ENCODE assay signal across 7 mouse cellular contexts in the genomic region with DNA sequence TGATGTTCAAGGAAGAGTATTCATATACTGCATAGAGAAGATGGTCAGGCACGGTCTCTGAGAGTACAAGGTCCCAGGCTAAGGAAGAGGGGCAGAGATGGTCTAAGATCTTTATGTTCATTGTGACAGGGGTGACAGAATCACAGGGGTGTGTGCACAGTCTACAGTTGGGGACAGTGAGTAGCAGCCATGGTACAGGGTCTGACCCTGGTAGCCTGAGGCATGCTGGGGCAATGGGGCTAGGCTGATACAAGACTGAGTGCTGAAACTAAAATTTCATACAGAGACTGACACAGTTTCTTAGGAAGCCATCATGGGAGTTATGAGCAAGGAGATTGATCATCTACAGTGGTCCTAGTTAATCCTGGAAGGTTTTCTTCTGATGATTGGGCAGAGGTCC. TPM values are rescaled to one million over a fixed set of nuclear protein-coding genes. Genes with fewer than 3 reads are reported as not detected.
DNase-seq lines count a peak whose midpoint lies in the region; ATAC-seq lines count a peak whose summit lies in the region.

No protein-coding gene starts in this region.

- H3K36me3 ChIP-seq in liver, embryonic 11.5 days (ENCODE audit: control insufficient read depth, insufficient read depth, low read length): no peaks in the 10 kb centered on the region
- H3K36me3 ChIP-seq in forebrain, embryonic 12.5 days (replicated peaks): no peaks in the 10 kb centered on the region
- H3K36me3 ChIP-seq in hindbrain, embryonic 16.5 days (ENCODE audit: control insufficient read depth, insufficient read depth, low read length): no peaks in the 10 kb centered on the region
- H3K36me3 ChIP-seq in neural tube, embryonic 13.5 days: no peaks in the 10 kb centered on the region

- 96% methylated on average over 1 of the region's 1 CpGs for WGBS in liver, embryonic 11.5 days
- WGBS in forebrain, embryonic 12.5 days: 89% methylated on average over 1 of the region's 1 CpGs
- 96% methylated on average over 1 of the region's 1 CpGs for WGBS in hindbrain, embryonic 16.5 days
- WGBS in neural tube, embryonic 13.5 days: 82% methylated on average over 1 of the region's 1 CpGs

- H3K4me1 ChIP-seq in liver, embryonic 11.5 days (replicated peaks; ENCODE audit: control insufficient read depth, insufficient read depth, low read length): peaks cover 8% of the 10 kb centered on the region
- H3K4me1 ChIP-seq in forebrain, embryonic 12.5 days: peaks cover 25% of the 10 kb centered on the region
- H3K4me1 ChIP-seq in hindbrain, embryonic 16.5 days (ENCODE audit: control insufficient read depth, insufficient read depth, low read depth, low read length): peaks cover 17% of the 10 kb centered on the region
- peaks cover 36% of the 10 kb centered on the region for H3K4me1 ChIP-seq in neural tube, embryonic 13.5 days (replicated peaks)

- H3K9ac ChIP-seq in liver, embryonic 11.5 days (ENCODE audit: low read depth, low read length): no peak overlapping the region
- H3K9ac ChIP-seq in forebrain, embryonic 12.5 days: peak overlapping the region; percentile 69
- peak overlapping the region; percentile 80; the same call in 1 of the 2 replicates for H3K9ac ChIP-seq in hindbrain, embryonic 16.5 days (ENCODE audit: low read depth, low read length)
- H3K9ac ChIP-seq in neural tube, embryonic 13.5 days: peak overlapping the region; percentile 87

- H3K4me2 ChIP-seq in liver, embryonic 11.5 days: peak overlapping the region; percentile 60
- peak overlapping the region; percentile 66 for H3K4me2 ChIP-seq in forebrain, embryonic 12.5 days
- peak overlapping the region; percentile 68 for H3K4me2 ChIP-seq in hindbrain, embryonic 16.5 days (ENCODE audit: low read length)
- H3K4me2 ChIP-seq in neural tube, embryonic 13.5 days: peak overlapping the region; percentile 71

- H3K27ac ChIP-seq in liver, embryonic 11.5 days (ENCODE audit: low read depth, low read length): no peak overlapping the region
- no peak overlapping the region for H3K27ac ChIP-seq in forebrain, embryonic 12.5 days
- no peak overlapping the region for H3K27ac ChIP-seq in hindbrain, embryonic 16.5 days (ENCODE audit: low read depth, low read length)
- H3K27ac ChIP-seq in neural tube, embryonic 13.5 days (replicated peaks): no peak overlapping the region

- no peaks in the 10 kb centered on the region for H3K27me3 ChIP-seq in liver, embryonic 11.5 days (replicated peaks; ENCODE audit: control insufficient read depth, insufficient read depth, low read length)
- H3K27me3 ChIP-seq in forebrain, embryonic 12.5 days: 0 out of 2 replicates have a peak, but pooled peaks cover 7% of the 10 kb centered on the region
- H3K27me3 ChIP-seq in hindbrain, embryonic 16.5 days (replicated peaks; ENCODE audit: control insufficient read depth, insufficient read depth, low read length): no peaks in the 10 kb centered on the region
- no peaks in the 10 kb centered on the region for H3K27me3 ChIP-seq in neural tube, embryonic 13.5 days

- H3K4me3 ChIP-seq in liver, embryonic 11.5 days (ENCODE audit: low read depth, low read length): no peak overlapping the region
- H3K4me3 ChIP-seq in forebrain, embryonic 12.5 days (replicated peaks): peak overlapping the region; percentile 77
- peak overlapping the region; percentile 65 for H3K4me3 ChIP-seq in hindbrain, embryonic 16.5 days (ENCODE audit: low read length)
- H3K4me3 ChIP-seq in neural tube, embryonic 13.5 days: peak overlapping the region; percentile 68

- no peak for DNase-seq in liver, embryonic 11.5 days (ENCODE audit: low spot score)
- DNase-seq in liver: no peak
- DNase-seq in frontal cortex, adult 2 months (ENCODE audit: extremely low spot score in 1 of 2, low spot score in 1 of 2): no peak
- DNase-seq in c-Kit-positive CD71-positive TER-119-positive erythroid progenitor cells, embryonic 14.5 days (ENCODE audit: low spot score): no peak

- ATAC-seq in liver, embryonic 11.5 days (replicated peaks; ENCODE audit: low FRiP score): no peak
- ATAC-seq in forebrain, embryonic 12.5 days (ENCODE audit: low FRiP score): no peak
- ATAC-seq in hindbrain, embryonic 16.5 days: no peak
- no peak for ATAC-seq in neural tube, embryonic 13.5 days (ENCODE audit: low read depth)

- H3K9me3 ChIP-seq in liver, embryonic 11.5 days (ENCODE audit: control insufficient read depth, low read length): no peaks in the 10 kb centered on the region
- H3K9me3 ChIP-seq in forebrain, embryonic 12.5 days: no peaks in the 10 kb centered on the region
- H3K9me3 ChIP-seq in hindbrain, embryonic 16.5 days (ENCODE audit: control insufficient read depth, low read length): no peaks in the 10 kb centered on the region
- no peaks in the 10 kb centered on the region for H3K9me3 ChIP-seq in neural tube, embryonic 13.5 days

RNA-seq across cellular contexts. Expression of a gene that starts 1.3 kb away (rescaled TPM):
- polyA plus RNA-seq in liver, embryonic 11.5 days (2014; fragmentation: Nextera tagmentation; extraction: Ambion mirVana): 7.8 and 10.1 TPM in 2 replicates
- polyA plus RNA-seq in forebrain, embryonic 12.5 days (2016; fragmentation: Nextera tagmentation; extraction: Ambion mirVana): 27.2 and 28.1 TPM in 2 replicates
- polyA plus RNA-seq in hindbrain, embryonic 16.5 days (2015; fragmentation: Nextera tagmentation; extraction: Ambion mirVana): 26.2 and 27.6 TPM in 2 replicates
- 23.8 and 27.4 TPM in 2 replicates for polyA plus RNA-seq in neural tube, embryonic 13.5 days (2015; fragmentation: Nextera tagmentation; extraction: Ambion mirVana)
- polyA plus RNA-seq in frontal cortex, adult 2 months (2012; rRNA removed): 44.5 and 48.0 TPM in 2 replicates

RNA-seq across cellular contexts. Expression of a gene that starts 48.9 kb away (rescaled TPM):
- polyA plus RNA-seq in liver, embryonic 11.5 days (2014; fragmentation: Nextera tagmentation; extraction: Ambion mirVana): 5.3 and 6.9 TPM in 2 replicates
- polyA plus RNA-seq in forebrain, embryonic 12.5 days (2016; fragmentation: Nextera tagmentation; extraction: Ambion mirVana): 22.1 and 22.7 TPM in 2 replicates
- 26.3 and 27.8 TPM in 2 replicates for polyA plus RNA-seq in hindbrain, embryonic 16.5 days (2015; fragmentation: Nextera tagmentation; extraction: Ambion mirVana)
- polyA plus RNA-seq in neural tube, embryonic 13.5 days (2015; fragmentation: Nextera tagmentation; extraction: Ambion mirVana): 21.0 and 22.6 TPM in 2 replicates
- 40.7 and 41.4 TPM in 2 replicates for polyA plus RNA-seq in frontal cortex, adult 2 months (2012; rRNA removed)

RNA-seq across cellular contexts. Expression of a gene that starts 51.3 kb away (rescaled TPM):
- 0.05 and 0.16 TPM in 2 replicates for polyA plus RNA-seq in liver, embryonic 11.5 days (2014; fragmentation: Nextera tagmentation; extraction: Ambion mirVana)
- 0.40 and 0.53 TPM in 2 replicates for polyA plus RNA-seq in forebrain, embryonic 12.5 days (2016; fragmentation: Nextera tagmentation; extraction: Ambion mirVana)
- 0.22 and 0.29 TPM in 2 replicates for polyA plus RNA-seq in hindbrain, embryonic 16.5 days (2015; fragmentation: Nextera tagmentation; extraction: Ambion mirVana)
- polyA plus RNA-seq in neural tube, embryonic 13.5 days (2015; fragmentation: Nextera tagmentation; extraction: Ambion mirVana): 0.31 and 0.43 TPM in 2 replicates
- polyA plus RNA-seq in frontal cortex, adult 2 months (2012; rRNA removed): 2.0 and 2.2 TPM in 2 replicates
